Mouse (Mus musculus): ENCODE results near the gene Fabp3. TPM values are rescaled to one million over a fixed set of nuclear protein-coding genes. Genes with fewer than 3 reads are reported as not detected.

Fabp3 gene
- total RNA-seq, 2 experiments from 2014 or later, result 142 to 168 TPM

- DNase-seq (ENCODE audit: low spot score in 2 of 2), result no peak
These were observed 15.2 kb downstream of the Fabp3 start for GRCm38 (mm10) chr4:130323607-130324006.

GRCm38 (mm10) chr4:130325446-130325845 lies 17.1 kb downstream of the Fabp3 start:
- no peak for DNase-seq (ENCODE audit: low spot score in 2 of 2)

- peak in 1 of 2 experiments; percentile 25 for DNase-seq (ENCODE audit: low spot score in 2 of 2)
These were observed 19.0 kb downstream of the Fabp3 start for GRCm38 (mm10) chr4:130327366-130327765.

GRCm38 (mm10) chr4:130335867-130336266 lies 27.5 kb downstream of the Fabp3 start:
- no peak for DNase-seq (ENCODE audit: low spot score in 2 of 2)

- peak; percentile 54 to 66 for DNase-seq (ENCODE audit: low spot score in 2 of 2)
These were observed 33.3 kb downstream of the Fabp3 start for GRCm38 (mm10) chr4:130341691-130342090.

- DNase-seq (ENCODE audit: low spot score in 2 of 2), result no peak
These were observed 41.3 kb downstream of the Fabp3 start for GRCm38 (mm10) chr4:130349666-130350065.

- DNase-seq (ENCODE audit: low spot score in 2 of 2), result no peak
These were observed 42.5 kb downstream of the Fabp3 start for GRCm38 (mm10) chr4:130350690-130351422.

GRCm38 (mm10) chr4:130352588-130352987 lies 44.2 kb downstream of the Fabp3 start:
- no peak for DNase-seq (ENCODE audit: low spot score in 2 of 2)

- DNase-seq (ENCODE audit: low spot score in 2 of 2), result no peak
These were observed 49.6 kb downstream of the Fabp3 start for GRCm38 (mm10) chr4:130357946-130358345.

- DNase-seq (ENCODE audit: low spot score in 2 of 2), result peak; percentile 99
These were observed 51.3 kb downstream of the Fabp3 start, which contains the start of the genes Zcchc17 and Snrnp40 for GRCm38 (mm10) chr4:130359486-130360237. TSS of gene Zcchc17 (minus strand) at chr4:130359943. TSS of gene Snrnp40 (plus strand) at chr4:130360132.

GRCm38 (mm10) chr4:130360238-130360590 lies 51.8 kb downstream of the Fabp3 start:
- DNase-seq (ENCODE audit: low spot score in 2 of 2), result no peak

Other genes starting within 250 kb of the Fabp3 start
- gene Pef1, start 206.0 kb upstream of the Fabp3 start, total RNA-seq (2021), result 10 to 100 TPM; 37.4 to 39.7 TPM
- 10 to 100 TPM; 12.5 to 14.3 TPM for gene Hcrtr1, start 169.2 kb upstream of the Fabp3 start, total RNA-seq (2021)
- gene Tinagl1, start 133.5 kb upstream of the Fabp3 start, total RNA-seq (2021), result 1 to 10 TPM; 3.3 TPM
- gene Gm853, start 86.2 kb upstream of the Fabp3 start, total RNA-seq (2021), result not detected
- 1 to 10 TPM; 6.3 to 6.4 TPM for gene Serinc2, start 29.4 kb upstream of the Fabp3 start, total RNA-seq (2021)
- gene Gm10570, start 79 bp downstream of the Fabp3 start, total RNA-seq (2021), result not detected
- gene Zcchc17, start 51.3 kb downstream of the Fabp3 start, total RNA-seq (2021), result 10 to 100 TPM; 54.9 to 57.8 TPM
- 10 to 100 TPM; 30.5 to 37.9 TPM for gene Snrnp40, start 51.5 kb downstream of the Fabp3 start, total RNA-seq (2021)

Data from layer of hippocampus, postnatal 10 days (tissue).